Mouse (Mus musculus) T-cell, adult 66 days (primary cell): ENCODE data around the gene Dnajb13. TPM values are rescaled to one million over a fixed set of nuclear protein-coding genes. Genes with fewer than 3 reads are reported as not detected.

Experiments used
- total RNA-seq, 2 experiments: library from RNA; stranded (reverse); gene quantifications; 3 replicates in 1 of 2; 4 replicates in 1 of 2; pipeline ENCODE4 v1.2.4; 2023

Gene Dnajb13
- 1 to 10 TPM; 3.0 to 3.8 TPM for total RNA-seq

DNA sequence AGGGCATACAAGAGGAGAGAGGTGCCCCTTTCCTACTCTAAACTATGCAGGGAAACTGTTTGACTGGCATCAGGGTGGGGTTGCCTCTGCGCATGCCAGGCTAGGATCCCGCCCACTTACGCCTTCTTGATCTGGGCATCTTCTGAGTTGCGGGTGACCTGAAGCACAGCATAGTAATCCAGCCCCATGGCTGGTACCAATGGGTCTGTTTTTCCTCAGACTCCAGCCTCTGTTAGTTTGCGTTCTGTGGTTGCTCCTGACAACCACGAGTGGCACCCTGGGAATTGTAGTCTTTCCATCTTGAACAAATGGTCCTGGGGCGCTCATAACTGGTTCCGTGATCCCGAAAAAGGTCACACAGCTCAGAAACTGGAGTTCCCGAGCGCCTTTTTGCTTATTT is at the start of gene Dnajb13:
Gene Dnajb13, minus strand, starts transcription at position 388 of the 400 bp plus-strand sequence.

DNA sequence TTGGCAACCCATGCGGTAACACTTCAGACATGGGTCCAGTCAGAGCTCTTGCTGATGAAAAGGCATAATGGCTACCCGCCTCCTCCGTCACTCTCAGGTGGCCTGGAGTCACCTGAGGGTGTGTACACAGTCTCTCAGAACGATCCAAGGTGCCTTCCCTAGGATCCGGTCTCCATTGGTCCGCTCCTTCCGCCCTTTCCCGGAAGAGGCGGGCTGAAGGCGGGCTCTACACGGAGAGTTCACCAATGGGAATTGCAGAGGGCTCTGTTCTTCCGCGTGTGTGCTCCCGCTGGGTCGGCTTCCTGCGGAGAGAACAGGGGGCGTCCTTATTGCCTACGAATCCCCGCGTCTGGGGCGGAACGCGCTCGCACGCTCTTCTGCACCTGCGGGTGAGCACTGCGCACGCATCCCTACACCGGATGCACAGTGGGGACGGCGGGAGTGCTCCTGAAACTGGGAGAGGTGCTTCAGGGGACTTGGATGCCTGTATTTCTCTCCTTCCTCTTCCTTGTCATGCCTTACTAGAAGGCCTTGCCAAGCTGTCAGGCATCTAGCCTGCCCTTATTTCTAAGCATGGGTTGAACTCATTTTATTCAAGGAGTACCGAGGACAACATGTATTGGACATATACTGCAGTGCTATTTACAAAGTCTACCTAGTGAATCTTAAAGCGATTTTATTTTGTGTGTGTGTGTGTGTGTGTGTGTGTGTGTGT is 22.2 kb upstream of the Dnajb13 start, which contains the start of gene Coa4:
Gene Coa4, plus strand, starts transcription at position 268 of the 715 bp plus-strand sequence.

DNA sequence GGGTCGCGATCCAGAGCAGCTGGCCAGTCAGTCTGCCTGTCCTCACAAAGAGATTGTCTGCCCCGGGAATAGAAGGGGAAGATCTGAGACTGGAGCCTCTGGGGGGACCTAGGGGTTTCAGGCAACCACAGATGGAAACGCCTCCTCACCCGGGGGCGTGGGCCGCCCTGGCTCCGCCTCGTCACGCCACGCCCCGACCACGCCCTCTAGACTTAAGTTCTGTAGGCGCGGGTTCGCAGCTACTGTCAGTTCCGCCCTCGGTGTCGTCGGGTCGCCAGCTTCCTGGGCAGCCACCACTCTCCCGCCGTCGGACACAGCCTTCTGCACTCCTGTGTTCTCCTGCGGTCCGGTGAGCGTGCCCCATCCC is 21.7 kb downstream of the Dnajb13 start, which contains the start of gene Ucp2:
Gene Ucp2, plus strand, starts transcription at position 221 of the 367 bp plus-strand sequence.

DNA sequence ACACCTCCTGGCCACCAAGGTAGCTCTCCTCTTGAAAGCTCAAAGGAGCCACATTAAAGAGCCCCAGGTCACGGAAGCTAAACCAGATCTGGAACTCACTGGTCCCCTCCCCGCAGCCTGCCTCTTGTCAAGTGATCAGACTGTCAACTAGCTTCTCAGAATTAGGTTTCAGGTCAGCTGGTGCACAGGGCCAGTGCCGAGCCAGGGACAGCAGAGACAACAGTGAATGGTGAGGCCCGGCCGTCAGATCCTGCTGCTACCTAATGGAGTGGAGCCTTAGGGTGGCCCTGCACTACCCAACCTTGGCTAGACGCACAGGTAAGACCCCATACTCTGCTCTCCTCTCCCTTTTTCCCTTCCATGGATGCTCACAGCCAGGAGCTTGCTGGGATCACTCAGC is 42.0 kb downstream of the Dnajb13 start, which contains the start of gene Ucp3:
Gene Ucp3, plus strand, starts transcription at position 214 of the 400 bp plus-strand sequence.

Other genes with a start within 250 kb of the Dnajb13 start
- gene P4ha3, start 229.4 kb downstream of the Dnajb13 start, total RNA-seq: 1 to 10 TPM in 1 of 2 experiments, under 1 TPM in 1; 0.47 to 1.2 TPM
- 10 to 100 TPM; 73.5 to 77.0 TPM for gene C2cd3, start 142.7 kb downstream of the Dnajb13 start, total RNA-seq
- gene Ppme1, start 142.7 kb downstream of the Dnajb13 start, total RNA-seq: 10 to 100 TPM; 50.6 to 54.5 TPM
- gene Ucp3, start 42.0 kb downstream of the Dnajb13 start, total RNA-seq: 1 to 10 TPM in 1 of 2 experiments, under 1 TPM in 1; 0.99 to 1.5 TPM
- 100 to 1,000 TPM; 625 to 675 TPM for gene Ucp2, start 21.6 kb downstream of the Dnajb13 start, total RNA-seq
- 1 to 10 TPM; 5.5 to 7.2 TPM for gene Coa4, start 22.1 kb upstream of the Dnajb13 start, total RNA-seq
- gene Rab6a, start 92.5 kb upstream of the Dnajb13 start, total RNA-seq: 10 to 100 TPM; 50.9 to 55.1 TPM
- 10 to 100 TPM; 29.9 to 32.3 TPM for gene Mrpl48, start 93.3 kb upstream of the Dnajb13 start, total RNA-seq
- not detected for gene Plekhb1, start 147.5 kb upstream of the Dnajb13 start, total RNA-seq
- 10 to 100 TPM; 46.0 to 51.9 TPM for gene Fam168a, start 191.7 kb upstream of the Dnajb13 start, total RNA-seq